ENCODE assay signal across 11 mouse cellular contexts in the genomic region with DNA sequence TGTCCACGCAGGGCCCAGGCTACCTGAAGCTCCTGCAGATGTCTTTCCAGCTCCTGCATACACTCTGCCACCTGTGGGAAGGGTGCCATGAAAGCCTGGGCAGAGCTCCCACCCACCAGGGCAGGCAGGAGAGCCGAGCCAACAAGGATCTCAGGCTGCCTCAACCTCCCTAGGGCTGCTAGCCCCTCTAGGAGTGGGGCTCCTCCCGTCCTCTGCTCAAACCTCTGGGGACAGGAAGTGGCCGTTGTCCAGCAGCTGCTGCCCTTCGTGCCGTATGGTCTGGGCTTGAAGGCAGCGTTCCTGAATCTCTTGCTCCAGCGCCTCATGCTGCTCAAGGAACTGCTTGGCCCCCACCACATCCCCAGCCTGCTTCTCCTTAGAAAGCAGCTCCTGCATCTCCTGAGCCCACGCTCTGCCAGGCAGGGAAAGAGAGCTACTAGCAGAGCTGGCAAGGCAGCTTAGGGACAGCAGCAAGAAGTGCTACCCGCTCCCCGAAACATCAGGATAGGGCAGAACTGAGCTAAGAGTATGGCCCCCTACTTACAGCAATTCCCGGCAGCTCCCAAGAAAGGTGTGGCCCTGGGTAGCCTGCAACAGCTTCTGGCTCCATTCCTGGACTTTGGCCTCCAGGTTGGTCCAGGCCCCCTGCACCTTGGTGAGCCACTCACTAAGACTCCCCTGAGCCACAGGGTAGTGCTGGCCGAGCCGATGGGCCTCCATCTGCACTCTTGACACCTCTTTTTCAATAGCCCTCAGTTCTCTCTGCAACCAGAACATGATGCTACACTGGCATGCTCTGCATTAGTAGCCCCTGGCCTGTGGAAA. TPM values are rescaled to one million over a fixed set of nuclear protein-coding genes. Genes with fewer than 3 reads are reported as not detected.
DNase-seq lines count a peak whose midpoint lies in the region; ATAC-seq lines count a peak whose summit lies in the region.
"Had no signal": no experiment of that assay in that cellular context is flagged by ENCODE, and none has a peak within 500 bp of the region (broad histone marks: within the 10 kb centered on the region; RNA-seq: fewer than 3 reads in every experiment).

No protein-coding gene starts in this region.

- no peaks in the 10 kb centered on the region for H3K9me3 ChIP-seq in kidney, embryonic 14.5 days (ENCODE audit: control insufficient read depth, low read length)
- H3K9me3 ChIP-seq in embryonic facial prominence, embryonic 13.5 days = no peaks in the 10 kb centered on the region
- H3K9me3 ChIP-seq in intestine, embryonic 16.5 days (ENCODE audit: control insufficient read depth, low read length) = no peaks in the 10 kb centered on the region

- 45% methylated on average over 14 of the region's 14 CpGs for WGBS in kidney, embryonic 14.5 days
- WGBS in embryonic facial prominence, embryonic 13.5 days = 57% methylated on average over 14 of the region's 14 CpGs
- 49% methylated on average over 14 of the region's 14 CpGs for WGBS in intestine, embryonic 16.5 days

- no peak overlapping the region for H3K9ac ChIP-seq in kidney, embryonic 14.5 days (ENCODE audit: low read depth, low read length)
- peak overlapping the region; percentile 40; the same call in 1 of the 2 replicates for H3K9ac ChIP-seq in embryonic facial prominence, embryonic 13.5 days
- H3K9ac ChIP-seq in intestine, embryonic 16.5 days (ENCODE audit: low read depth, low read length) = peak overlapping the region; percentile 63

- peak; percentile 47 for DNase-seq in kidney, postnatal 10 days
- peak; percentile 57 for DNase-seq in right cerebral cortex, postnatal 14 days
- no peak for DNase-seq in spleen, postnatal 36 days (ENCODE audit: low spot score in 2 of 2)
- DNase-seq in urinary bladder, adult 18-20 months (ENCODE audit: low spot score in 2 of 2) = no peak
- no peak for DNase-seq in kidney, adult 18-20 months
- DNase-seq: embryo, embryonic 11 days; kidney, adult 9 months; lung, adult 18-20 months had no signal

- no peak overlapping the region for H3K4me2 ChIP-seq in kidney, embryonic 14.5 days (replicated peaks; ENCODE audit: low read depth, low read length)
- no peak overlapping the region for H3K4me2 ChIP-seq in embryonic facial prominence, embryonic 13.5 days
- H3K4me2 ChIP-seq in intestine, embryonic 16.5 days (ENCODE audit: low read depth, low read length) = peak overlapping the region; percentile 49

- H3K4me3 ChIP-seq in kidney, embryonic 14.5 days (ENCODE audit: low read length) = no peak overlapping the region
- H3K4me3 ChIP-seq in embryonic facial prominence, embryonic 13.5 days = no peak overlapping the region
- H3K4me3 ChIP-seq in intestine, embryonic 16.5 days (ENCODE audit: low read length) = peak overlapping the region; percentile 32

- H3K27ac ChIP-seq in kidney, embryonic 14.5 days (ENCODE audit: low read depth, low read length) = no peak overlapping the region
- H3K27ac ChIP-seq in embryonic facial prominence, embryonic 13.5 days = no peak overlapping the region
- peak overlapping the region; percentile 73 for H3K27ac ChIP-seq in intestine, embryonic 16.5 days (ENCODE audit: low read length)

- H3K27me3 ChIP-seq in kidney, embryonic 14.5 days (ENCODE audit: control insufficient read depth, insufficient read depth, low read length) = peaks cover 2% of the 10 kb centered on the region; the same call in 1 of the 2 replicates
- H3K27me3 ChIP-seq in embryonic facial prominence, embryonic 13.5 days = no peaks in the 10 kb centered on the region
- no peaks in the 10 kb centered on the region for H3K27me3 ChIP-seq in intestine, embryonic 16.5 days (replicated peaks; ENCODE audit: control insufficient read depth, insufficient read depth, low read length)

- no peak for ATAC-seq in kidney, embryonic 14.5 days (ENCODE audit: low FRiP score, low TSS enrichment)
- ATAC-seq in embryonic facial prominence, embryonic 13.5 days (ENCODE audit: insufficient number of reproducible peaks, insufficient read depth, low FRiP score, low TSS enrichment, low read depth) = no peak
- peak; percentile 82 for ATAC-seq in intestine, embryonic 16.5 days

- peaks cover 10% of the 10 kb centered on the region for H3K36me3 ChIP-seq in kidney, embryonic 14.5 days (ENCODE audit: control insufficient read depth, insufficient read depth, low read length)
- H3K36me3 ChIP-seq in embryonic facial prominence, embryonic 13.5 days = peaks cover 10% of the 10 kb centered on the region
- 0 out of 2 replicates have a peak, but pooled peaks cover under 1% of the 10 kb centered on the region for H3K36me3 ChIP-seq in intestine, embryonic 16.5 days (ENCODE audit: control insufficient read depth, insufficient read depth, low read length)

- H3K4me1 ChIP-seq in kidney, embryonic 14.5 days (ENCODE audit: control insufficient read depth, insufficient read depth, low read length) = no peaks in the 10 kb centered on the region
- H3K4me1 ChIP-seq in embryonic facial prominence, embryonic 13.5 days = peaks cover 27% of the 10 kb centered on the region
- H3K4me1 ChIP-seq in intestine, embryonic 16.5 days (ENCODE audit: control insufficient read depth, insufficient read depth, low read length) = peaks cover 31% of the 10 kb centered on the region

RNA-seq across cellular contexts. Expression of a gene that starts 13.5 kb away (rescaled TPM):
- polyA plus RNA-seq in kidney, embryonic 14.5 days (2014; fragmentation: Nextera tagmentation; extraction: Ambion mirVana) = 1.3 and 1.5 TPM in 2 replicates
- 1.8 and 2.6 TPM in 2 replicates for polyA plus RNA-seq in embryonic facial prominence, embryonic 13.5 days (2015; fragmentation: Nextera tagmentation; extraction: Ambion mirVana)
- 0.49 and 0.94 TPM in 2 replicates for polyA plus RNA-seq in intestine, embryonic 16.5 days (2015; fragmentation: Nextera tagmentation; extraction: Ambion mirVana)

RNA-seq across cellular contexts. Expression of a gene that starts 19.4 kb away (rescaled TPM):
- polyA plus RNA-seq in kidney, embryonic 14.5 days (2014; fragmentation: Nextera tagmentation; extraction: Ambion mirVana) = 3.5 and 3.7 TPM in 2 replicates
- polyA plus RNA-seq in embryonic facial prominence, embryonic 13.5 days (2015; fragmentation: Nextera tagmentation; extraction: Ambion mirVana) = 5.2 and 5.4 TPM in 2 replicates
- 2.4 and 3.8 TPM in 2 replicates for polyA plus RNA-seq in intestine, embryonic 16.5 days (2015; fragmentation: Nextera tagmentation; extraction: Ambion mirVana)

RNA-seq across cellular contexts. Expression of a gene that starts 19.4 kb away (rescaled TPM):
- polyA plus RNA-seq in kidney, embryonic 14.5 days (2014; fragmentation: Nextera tagmentation; extraction: Ambion mirVana) = 22.2 and 26.3 TPM in 2 replicates
- polyA plus RNA-seq in embryonic facial prominence, embryonic 13.5 days (2015; fragmentation: Nextera tagmentation; extraction: Ambion mirVana) = 20.4 and 24.3 TPM in 2 replicates
- polyA plus RNA-seq in intestine, embryonic 16.5 days (2015; fragmentation: Nextera tagmentation; extraction: Ambion mirVana) = 16.1 and 17.4 TPM in 2 replicates

Comparison
In these comparisons a context has a peak if more than half of its experiments do, and no peak if none do; other contexts are left out.
1. DNase-seq: peak in kidney, postnatal 10 days (single experiment) and right cerebral cortex, postnatal 14 days (single experiment); none in spleen, postnatal 36 days (0 of 2), urinary bladder, adult 18-20 months (0 of 2) and kidney, adult 18-20 months (single experiment).